Mouse (Mus musculus) common myeloid progenitor, adult 5-6 weeks (primary cell): ENCODE results near the gene Zfyve9. TPM values are rescaled to one million over a fixed set of nuclear protein-coding genes. Genes with fewer than 3 reads are reported as not detected.

ENCODE experiments used
- ATAC-seq: replicated peaks from 2 replicates; pipeline ENCODE4 v1.8.0; 2016; ENCODE audit warnings: low read depth, mild to moderate bottlenecking, moderate TSS enrichment, inconsistent platforms; ENCODE audit not compliant: poor library complexity, severe bottlenecking
- total RNA-seq: library from RNA; stranded (forward); fragments of 200-1000, 187-1606 nt; gene quantifications from 2 replicates; pipeline ENCODE4 v1.2.3, GENCODE M21; 2017

Zfyve9 gene
- total RNA-seq, 1 experiment from 2014 or later = 0.64 TPM

DNA sequence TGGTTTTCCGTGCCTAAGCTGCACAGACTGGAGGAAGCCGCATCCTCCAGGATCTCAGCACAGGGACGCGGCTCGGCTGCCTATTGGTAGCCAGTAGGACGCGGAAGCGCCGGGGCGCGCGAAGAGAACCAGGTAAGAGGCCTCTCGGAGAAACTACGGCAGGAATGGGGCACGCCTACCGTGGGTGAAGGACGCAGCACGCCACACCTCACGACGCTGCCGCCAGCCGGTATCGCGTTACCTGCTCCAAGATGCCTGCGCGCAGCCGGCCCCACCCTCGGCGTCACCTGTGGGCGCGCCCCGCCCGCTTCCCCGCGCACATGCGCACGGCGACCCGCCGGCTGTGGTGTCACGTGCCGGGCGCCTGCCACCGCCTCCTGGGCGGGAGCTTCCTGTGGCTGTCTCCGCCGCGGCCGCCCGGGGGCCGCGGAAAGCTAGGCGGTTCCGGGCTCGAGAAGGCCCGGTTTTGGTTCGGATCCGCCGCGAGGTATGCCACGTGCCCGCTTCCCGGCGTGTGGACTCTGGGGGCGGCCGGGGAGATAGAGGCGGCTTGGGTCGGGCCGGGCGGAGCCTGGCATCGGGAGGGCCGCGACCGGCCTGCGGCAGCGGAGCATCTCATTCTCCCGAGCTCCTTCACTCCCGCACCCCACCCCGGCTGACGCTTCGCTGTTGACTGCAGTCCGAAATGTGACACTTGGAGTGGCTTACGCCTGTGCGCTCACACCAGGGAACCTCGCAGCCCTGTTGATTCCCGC is 160.8 kb downstream of the Zfyve9 start, which contains the start of gene Cc2d1b:
Cc2d1b (plus strand) TSS at position 354 of the 755 bp plus-strand sequence.
- peak; percentile 74 for ATAC-seq

DNA sequence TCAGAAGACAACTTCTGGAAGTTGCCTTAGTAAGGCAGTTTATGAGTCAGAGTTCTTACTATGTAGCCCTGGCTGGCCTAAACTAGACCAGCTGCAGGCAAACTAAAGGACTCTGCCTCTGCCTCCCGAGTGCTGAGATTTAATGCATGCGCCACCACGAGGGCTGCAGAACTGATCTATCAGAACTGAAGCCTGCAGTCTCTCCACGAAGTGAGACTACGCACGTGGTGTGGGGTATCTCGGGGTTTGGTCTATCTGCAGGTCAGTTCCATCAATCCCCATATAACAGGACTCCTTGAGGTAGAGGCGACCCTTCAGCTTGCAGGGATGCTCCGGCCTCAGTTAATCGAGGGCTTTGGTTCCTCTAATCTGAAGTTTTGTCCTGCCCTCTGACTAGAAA is 161.4 kb downstream of the Zfyve9 start:
- peak; percentile 13 for ATAC-seq

DNA sequence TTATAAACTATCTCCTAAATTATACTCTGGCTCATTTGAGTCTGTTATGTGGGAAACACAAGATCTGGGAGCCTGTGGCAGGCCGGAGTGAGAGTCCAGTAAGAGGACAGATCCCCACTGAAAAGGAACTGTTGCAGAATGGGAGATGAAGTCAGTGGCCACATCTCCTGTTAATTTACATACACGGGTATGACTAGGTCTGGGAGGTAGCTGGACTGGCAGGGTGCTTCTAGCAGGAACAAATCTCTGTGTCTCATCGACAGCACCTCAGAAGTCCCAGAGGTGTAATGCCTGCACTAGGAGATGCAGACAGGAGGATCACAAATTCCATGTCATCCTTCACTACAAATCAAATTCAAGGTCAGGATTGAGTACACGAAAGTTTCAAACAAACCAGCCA is 162.0 kb downstream of the Zfyve9 start:
- ATAC-seq = no peak

DNA sequence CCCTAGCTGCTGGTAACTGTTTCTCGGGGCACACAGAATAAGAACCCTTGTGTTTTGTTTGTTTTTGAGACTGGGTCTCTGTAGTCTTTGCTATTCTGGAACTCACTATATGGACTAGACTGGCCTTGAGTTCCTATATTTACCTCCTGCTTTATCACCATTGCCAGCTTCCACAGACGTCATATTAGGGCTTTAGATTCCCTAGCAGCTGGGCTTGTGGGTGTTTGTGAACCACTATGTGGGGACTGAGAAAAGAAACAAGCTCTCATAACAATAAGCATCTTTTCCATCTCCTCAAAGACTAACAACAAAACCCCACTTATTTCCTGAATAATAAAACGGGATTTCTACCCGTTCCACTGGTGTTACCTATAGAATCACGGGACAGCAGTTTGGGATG is 169.7 kb downstream of the Zfyve9 start:
- ATAC-seq = no peak

DNA sequence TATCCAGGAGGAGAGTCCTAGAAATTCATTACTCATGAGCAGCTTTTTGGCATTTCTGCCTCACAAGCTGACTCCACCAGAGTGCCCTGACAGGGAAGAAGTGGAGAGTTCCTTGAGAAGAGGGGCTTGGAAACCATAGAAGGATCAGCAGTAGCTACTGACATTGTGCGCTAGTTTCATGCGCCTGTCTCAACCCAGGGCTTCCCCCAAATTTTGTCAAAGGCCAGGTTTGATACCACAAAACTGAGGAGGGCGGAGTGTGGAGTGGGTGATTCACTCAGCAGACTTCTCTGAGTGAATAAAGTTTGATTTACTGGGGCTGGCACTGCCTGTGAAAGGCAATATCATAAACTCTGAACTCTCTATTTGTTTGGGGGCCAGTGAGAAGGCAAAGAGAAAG is 171.9 kb downstream of the Zfyve9 start:
- ATAC-seq = no peak

DNA sequence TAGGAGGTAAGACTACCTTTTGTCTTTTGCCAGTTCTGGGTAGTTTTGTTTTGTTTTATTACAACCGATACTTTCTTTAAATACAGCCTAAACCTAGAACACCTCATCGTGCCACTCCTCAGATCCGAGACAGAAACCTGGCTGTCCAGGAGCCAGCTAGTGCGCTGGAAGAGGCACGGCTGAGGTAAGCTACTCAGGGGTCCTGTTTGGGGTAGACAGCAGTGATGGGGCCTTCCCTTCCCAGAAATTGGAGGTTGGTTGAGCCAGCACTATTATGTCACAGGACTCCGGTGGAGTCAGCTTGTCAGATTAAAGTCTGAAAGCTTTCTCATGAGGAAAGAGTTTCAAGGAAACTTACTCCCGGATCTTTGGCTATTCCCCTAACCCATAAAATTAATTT is 178.7 kb downstream of the Zfyve9 start:
- ATAC-seq = no peak

DNA sequence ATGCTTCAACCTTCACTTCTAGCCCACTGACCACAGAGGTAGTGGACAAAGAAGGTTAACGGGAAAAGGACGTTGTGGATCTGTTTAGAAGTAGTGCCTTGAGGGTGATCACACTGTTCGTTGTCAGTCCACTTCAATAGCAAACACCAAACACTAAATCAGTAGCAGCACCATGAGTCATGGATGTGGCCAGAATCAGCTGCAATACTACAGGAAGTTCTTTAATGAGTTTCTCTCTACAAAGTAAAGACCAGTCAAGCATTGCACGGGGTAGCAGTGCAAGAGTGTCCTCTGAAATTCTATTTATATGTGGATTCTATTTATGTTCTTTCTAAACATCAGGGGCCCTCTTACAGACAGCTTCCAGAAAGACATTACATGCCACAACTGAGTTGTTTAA is 182.3 kb downstream of the Zfyve9 start:
- no peak for ATAC-seq

DNA sequence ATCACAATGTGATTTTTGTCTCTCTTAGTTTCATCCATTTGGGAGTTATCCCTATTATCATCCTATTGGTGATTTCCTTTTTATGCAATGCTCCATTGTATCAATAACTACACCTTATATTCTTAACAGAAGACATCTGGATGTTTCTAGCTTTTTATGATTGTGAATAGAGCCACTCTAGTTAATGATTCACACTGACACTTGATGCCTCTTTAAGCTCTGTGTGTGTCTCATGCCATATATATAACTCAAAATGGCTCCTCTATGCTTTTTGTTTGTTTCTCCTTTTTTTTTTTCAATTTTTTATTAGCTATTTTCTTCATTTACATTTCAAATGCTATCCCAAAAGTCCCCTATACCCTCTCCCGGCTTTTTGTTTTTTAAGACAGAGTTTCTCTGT is 184.8 kb downstream of the Zfyve9 start:
- no peak for ATAC-seq

DNA sequence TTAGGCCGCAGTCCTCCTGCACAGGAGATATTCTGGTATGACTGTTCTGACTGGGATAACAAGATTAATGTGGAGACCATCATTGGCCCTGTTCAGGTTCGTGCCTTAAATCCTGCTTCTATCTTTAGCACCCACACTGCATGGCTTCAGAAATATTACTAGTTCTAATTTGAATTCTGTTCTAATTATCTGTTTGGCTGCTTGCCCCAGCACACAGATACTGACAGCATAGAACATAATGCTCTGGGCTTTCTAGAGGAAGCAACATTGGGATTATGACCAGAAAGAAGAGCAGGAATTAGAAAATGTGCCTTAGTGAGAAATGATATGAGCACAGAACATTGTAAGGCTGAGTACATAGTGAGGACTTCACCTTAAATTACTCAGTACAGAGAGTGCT is 187.2 kb downstream of the Zfyve9 start:
- no peak for ATAC-seq

Other genes with a start within 250 kb of the Zfyve9 start
- gene Prpf38a, start 201.5 kb downstream of the Zfyve9 start, total RNA-seq = 116 and 120 TPM in 2 replicates
- 13.9 and 16.2 TPM in 2 replicates for gene Orc1, start 201.4 kb downstream of the Zfyve9 start, total RNA-seq
- gene Cc2d1b, start 160.9 kb downstream of the Zfyve9 start, total RNA-seq = 28.3 and 36.1 TPM in 2 replicates
- not detected in 2 replicates for gene 3110021N24Rik, start 61.1 kb downstream of the Zfyve9 start, total RNA-seq
- 71.3 and 127 TPM in 2 replicates for gene Btf3l4, start 52.8 kb upstream of the Zfyve9 start, total RNA-seq
- 55.2 and 72.2 TPM in 2 replicates for gene Txndc12, start 53.8 kb upstream of the Zfyve9 start, total RNA-seq
- 33.8 and 40.1 TPM in 2 replicates for gene Kti12, start 67.0 kb upstream of the Zfyve9 start, total RNA-seq
- gene A730015C16Rik, start 67.8 kb upstream of the Zfyve9 start, total RNA-seq = 0.73 and 1.9 TPM in 2 replicates
- not detected in 2 replicates for gene Rab3b, start 98.3 kb upstream of the Zfyve9 start, total RNA-seq
- gene Nrd1, start 219.9 kb upstream of the Zfyve9 start, total RNA-seq = 80.3 and 138 TPM in 2 replicates